Mouse (Mus musculus) erythroblast, embryonic 14.5 days (primary cell): ENCODE data around the gene Large2. TPM values are rescaled to one million over a fixed set of nuclear protein-coding genes. Genes with fewer than 3 reads are reported as not detected.

Experiments
- H3K27me3 ChIP-seq: 2 replicates; pipeline ENCODE4 v1.6.1; 2012; ENCODE audit warnings: inconsistent platforms; ENCODE audit not compliant: control insufficient read depth
- H3K36me3 ChIP-seq: 2 replicates; pipeline ENCODE4 v1.6.1; 2012; ENCODE audit warnings: mild to moderate bottlenecking, inconsistent platforms; ENCODE audit not compliant: control insufficient read depth
- H3K4me1 ChIP-seq: 2 replicates; pipeline ENCODE4 v1.6.1; 2012; ENCODE audit warnings: inconsistent platforms; ENCODE audit not compliant: control insufficient read depth
- H3K4me3 ChIP-seq: replicated peaks from 2 replicates; pipeline ENCODE3; 2012; ENCODE audit warnings: moderate library complexity, mild to moderate bottlenecking, inconsistent platforms
- H3K9me3 ChIP-seq: 2 replicates; pipeline ENCODE4 v1.6.1; 2012; ENCODE audit warnings: low read length, inconsistent platforms, mixed read lengths; ENCODE audit not compliant: control insufficient read depth
- GATA1 ChIP-seq: IDR thresholded peaks from 2 replicates; pipeline ENCODE4 v1.6.1; 2012; ENCODE audit warnings: low read length, inconsistent platforms, mixed read lengths
- TAL1 ChIP-seq: IDR thresholded peaks from 3 replicates; pipeline ENCODE4 v1.6.1; 2012; ENCODE audit warnings: low read length, inconsistent platforms, mixed read lengths
- polyA plus RNA-seq: library from polyadenylated mRNA; stranded (reverse); fragments of >175 nt; gene quantifications from 2 replicates; pipeline ENCODE4 v1.2.3, GENCODE M21; 2012

The Large2 gene
- polyA plus RNA-seq, 1 experiment: not detected

GRCm38 (mm10) chr2:92386821-92387570, 12.3 kb upstream of the Large2 start:
- Histone ChIP-seq H3K36me3 (peaks cover 18% of the 10 kb centered on the region), H3K27me3 (peaks cover 57% of the 10 kb centered on the region)

GRCm38 (mm10) chr2:92385113-92386051, 10.7 kb upstream of the Large2 start:
- H3K27me3 ChIP-seq: peaks cover 41% of the 10 kb centered on the region
- H3K4me3 ChIP-seq: no peak overlapping the region
- peaks cover 17% of the 10 kb centered on the region for H3K4me1 ChIP-seq
- TF ChIP-seq GATA1: no peak
- no peak for TF ChIP-seq TAL1
- peaks cover 2% of the 10 kb centered on the region; the same call in 1 of the 2 replicates for H3K9me3 ChIP-seq
- H3K36me3 ChIP-seq: peaks cover 34% of the 10 kb centered on the region

More at GRCm38 (mm10) chr2:92386821-92387570, 12.3 kb upstream of the Large2 start:
- Histone ChIP-seq H3K9me3 (peaks cover 2% of the 10 kb centered on the region; the same call in 1 of the 2 replicates), H3K4me3 (no peak overlapping the region), H3K4me1 (peaks cover 17% of the 10 kb centered on the region)
- TF ChIP-seq GATA1 (no peak), TAL1 (no peak)

- H3K4me3 ChIP-seq: no peak overlapping the region
These were observed 9.4 kb upstream of the Large2 start for GRCm38 (mm10) chr2:92384101-92384500.

GRCm38 (mm10) chr2:92382759-92383158, 8.1 kb upstream of the Large2 start:
- H3K9me3 ChIP-seq: no peaks in the 10 kb centered on the region
- peaks cover 14% of the 10 kb centered on the region for H3K27me3 ChIP-seq
- H3K36me3 ChIP-seq: peaks cover 60% of the 10 kb centered on the region
- TF ChIP-seq GATA1 (no peak), TAL1 (no peak)
- H3K4me1 ChIP-seq: peaks cover 9% of the 10 kb centered on the region
- H3K4me3 ChIP-seq: no peak overlapping the region

More at GRCm38 (mm10) chr2:92384101-92384500, 9.4 kb upstream of the Large2 start:
- H3K9me3 ChIP-seq: peaks cover 2% of the 10 kb centered on the region; the same call in 1 of the 2 replicates
- peaks cover 28% of the 10 kb centered on the region for H3K27me3 ChIP-seq
- peaks cover 47% of the 10 kb centered on the region for H3K36me3 ChIP-seq
- TF ChIP-seq TAL1 (no peak), GATA1 (no peak)
- H3K4me1 ChIP-seq: peaks cover 13% of the 10 kb centered on the region

- Histone ChIP-seq H3K36me3 (peaks cover 67% of the 10 kb centered on the region), H3K9me3 (no peaks in the 10 kb centered on the region), H3K4me1 (peaks cover 15% of the 10 kb centered on the region), H3K4me3 (no peak within 1 kb of the TSS), H3K27me3 (peaks cover 7% of the 10 kb centered on the region)
- no peak for TF ChIP-seq GATA1
- TF ChIP-seq TAL1: no peak
These were observed 7.4 kb upstream of the Large2 start, which contains the start of gene 1700029I15Rik for GRCm38 (mm10) chr2:92381901-92382588. 1700029I15Rik (plus strand) TSS chr2:92382538.

GRCm38 (mm10) chr2:92381161-92381560, 6.5 kb upstream of the Large2 start:
- TF ChIP-seq GATA1 (no peak), TAL1 (no peak)
- no peaks in the 10 kb centered on the region for H3K9me3 ChIP-seq
- H3K27me3 ChIP-seq: peaks cover 2% of the 10 kb centered on the region; the same call in 1 of the 2 replicates
- peaks cover 20% of the 10 kb centered on the region for H3K4me1 ChIP-seq
- no peak overlapping the region for H3K4me3 ChIP-seq
- H3K36me3 ChIP-seq: peaks cover 73% of the 10 kb centered on the region

- H3K27me3 ChIP-seq: no peaks in the 10 kb centered on the region; the same call in 1 of the 2 replicates
- no peak for TF ChIP-seq TAL1
- TF ChIP-seq GATA1: no peak
- no peak overlapping the region for H3K4me3 ChIP-seq
- peaks cover 73% of the 10 kb centered on the region for H3K36me3 ChIP-seq
- H3K9me3 ChIP-seq: no peaks in the 10 kb centered on the region
- H3K4me1 ChIP-seq: peaks cover 25% of the 10 kb centered on the region
These were observed 5.9 kb upstream of the Large2 start for GRCm38 (mm10) chr2:92380495-92381050.

GRCm38 (mm10) chr2:92379783-92380494, 5.3 kb upstream of the Large2 start:
- Histone ChIP-seq H3K36me3 (peaks cover 73% of the 10 kb centered on the region), H3K27me3 (no peaks in the 10 kb centered on the region), H3K9me3 (no peaks in the 10 kb centered on the region), H3K4me1 (peaks cover 27% of the 10 kb centered on the region), H3K4me3 (no peak overlapping the region)
- TF ChIP-seq TAL1 (no peak), GATA1 (no peak)
